Mouse (Mus musculus): ENCODE measurements around the gene Gm4756. TPM values are rescaled to one million over a fixed set of nuclear protein-coding genes. Genes with fewer than 3 reads are reported as not detected.

Gm4756 gene
- polyA plus RNA-seq, 1 experiment from 2014 or later = not detected

DNA sequence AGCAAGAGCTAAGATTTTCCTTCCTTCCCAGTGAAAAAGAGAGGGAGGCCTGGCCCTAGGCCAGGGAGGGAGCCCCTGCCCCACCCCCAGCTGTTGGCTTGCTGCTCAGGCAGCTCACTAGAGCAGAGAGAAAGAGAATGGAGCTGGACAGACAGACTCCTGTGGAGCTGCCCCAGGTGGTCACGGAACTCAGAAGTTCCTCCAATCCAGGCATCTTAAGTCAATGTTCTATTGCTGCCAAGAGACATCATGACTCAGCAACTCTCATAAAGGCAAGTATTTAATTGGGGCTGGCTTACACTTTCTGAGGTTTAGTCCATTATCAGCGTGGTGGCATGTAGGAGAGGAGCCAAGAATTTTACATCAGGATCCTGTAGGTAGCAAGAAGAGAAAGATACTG lies 25.4 kb upstream of the Gm4756 start:
- Histone ChIP-seq H3K9ac (no peak overlapping the region), H3K4me2 (no peak overlapping the region), H3K36me3 (replicated peaks) (no peaks in the 10 kb centered on the region), H3K9me3 (replicated peaks) (no peaks in the 10 kb centered on the region), H3K27ac (replicated peaks) (no peak overlapping the region), H3K4me1 (replicated peaks) (no peaks in the 10 kb centered on the region), H3K27me3 (no peaks in the 10 kb centered on the region), H3K4me3 (replicated peaks) (no peak overlapping the region)
- 56% methylated on average over 2 of the region's 2 CpGs for WGBS (ENCODE audit: insufficient replicate concordance)
- no peak for ATAC-seq (ENCODE audit: insufficient read depth)

DNA sequence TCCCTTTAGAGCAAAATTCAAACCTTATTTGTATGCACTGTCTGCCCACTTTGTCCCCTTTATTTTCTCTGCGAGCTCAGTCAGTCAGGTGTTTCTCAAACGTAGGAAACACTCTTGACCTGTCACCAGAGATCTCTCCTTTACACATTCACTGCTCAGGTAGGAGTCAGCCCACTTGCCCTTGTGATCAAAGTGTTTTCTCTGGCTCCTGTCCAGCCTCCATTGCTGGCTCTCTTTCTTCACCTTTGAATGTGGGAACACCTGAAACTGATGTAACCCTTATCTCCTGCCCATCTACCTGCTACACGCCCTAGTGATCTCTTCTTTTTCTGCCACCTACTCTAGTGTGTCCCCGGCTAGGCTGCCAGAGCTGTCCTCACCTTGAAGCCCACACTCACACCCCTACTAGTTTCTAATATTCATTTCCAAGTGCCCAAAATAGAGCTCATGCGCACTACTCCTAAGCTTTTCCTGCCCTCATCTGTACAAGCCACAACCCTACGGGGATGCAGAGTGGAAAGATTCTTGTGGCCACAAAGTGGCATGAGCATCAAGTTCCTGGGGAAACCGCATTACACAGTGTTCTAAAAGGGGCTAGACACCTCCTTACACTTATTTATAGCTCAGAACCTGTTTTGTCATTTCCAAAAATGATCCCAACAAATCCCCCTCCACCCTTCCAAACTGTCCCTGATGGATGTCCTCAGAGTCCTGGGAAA lies 24.8 kb upstream of the Gm4756 start:
- Histone ChIP-seq H3K4me2 (no peak overlapping the region), H3K9ac (no peak overlapping the region), H3K4me3 (replicated peaks) (no peak overlapping the region), H3K4me1 (replicated peaks) (no peaks in the 10 kb centered on the region), H3K27me3 (no peaks in the 10 kb centered on the region), H3K9me3 (replicated peaks) (no peaks in the 10 kb centered on the region), H3K27ac (replicated peaks) (no peak overlapping the region), H3K36me3 (replicated peaks) (no peaks in the 10 kb centered on the region)
- WGBS (ENCODE audit: insufficient replicate concordance) = 47% methylated on average over 7 of the region's 7 CpGs
- ATAC-seq (ENCODE audit: insufficient read depth) = no peak

DNA sequence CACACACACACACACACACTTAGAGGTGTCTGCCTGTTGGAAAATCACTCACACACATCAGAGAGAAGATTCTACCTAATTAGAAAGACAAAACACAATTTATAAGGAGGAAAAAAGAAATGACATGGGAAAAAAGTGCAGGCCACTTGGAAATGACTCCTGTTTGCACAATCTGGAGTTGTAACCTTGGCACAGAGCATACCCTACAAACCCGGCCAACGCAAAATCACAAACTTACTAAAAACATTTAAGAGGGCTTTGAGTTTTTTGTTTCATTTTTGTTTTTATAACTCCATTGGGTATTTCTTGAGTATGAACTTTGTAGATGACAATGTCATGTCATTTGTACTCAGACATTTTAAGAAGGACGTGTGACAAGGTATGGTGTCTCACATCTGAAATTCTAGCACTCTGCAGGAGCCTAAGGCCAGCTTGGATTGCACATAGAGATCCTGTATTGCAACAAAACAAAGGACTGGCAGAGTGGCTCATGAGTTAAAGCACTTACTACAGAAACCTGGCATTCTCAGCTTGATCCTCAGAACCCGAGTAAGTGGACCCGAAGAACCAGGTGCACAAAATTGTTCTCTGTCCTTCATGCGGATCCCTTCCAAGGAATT lies 22.2 kb upstream of the Gm4756 start:
- Histone ChIP-seq H3K9me3 (replicated peaks) (no peaks in the 10 kb centered on the region), H3K36me3 (replicated peaks) (no peaks in the 10 kb centered on the region), H3K4me2 (no peak overlapping the region), H3K9ac (no peak overlapping the region), H3K4me3 (replicated peaks) (no peak overlapping the region), H3K27ac (replicated peaks) (no peak overlapping the region), H3K27me3 (no peaks in the 10 kb centered on the region), H3K4me1 (replicated peaks) (no peaks in the 10 kb centered on the region)
- 73% methylated on average over 6 of the region's 6 CpGs for WGBS (ENCODE audit: insufficient replicate concordance)
- ATAC-seq (ENCODE audit: insufficient read depth) = no peak

DNA sequence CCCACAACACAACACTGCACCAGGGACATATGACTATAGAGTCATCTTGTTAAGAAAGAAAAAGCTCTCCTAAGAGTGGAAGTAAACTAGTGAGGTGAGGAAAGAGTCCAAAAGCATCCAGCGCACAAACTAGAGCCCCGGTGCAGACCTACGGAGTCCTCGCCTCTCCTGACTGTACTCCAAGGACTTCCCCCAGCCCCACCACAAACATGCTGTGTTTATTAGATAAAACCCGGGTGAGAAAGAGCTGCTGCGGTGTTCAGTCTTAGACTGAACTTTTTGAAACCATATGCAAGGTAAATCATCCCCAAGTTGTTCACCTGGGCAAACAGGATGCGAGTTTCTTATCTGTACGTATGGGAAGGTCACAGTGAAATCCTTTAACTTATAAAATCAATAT lies 21.5 kb upstream of the Gm4756 start:
- Histone ChIP-seq H3K4me3 (replicated peaks) (no peak overlapping the region), H3K27ac (replicated peaks) (no peak overlapping the region), H3K9ac (no peak overlapping the region), H3K9me3 (replicated peaks) (no peaks in the 10 kb centered on the region), H3K4me1 (replicated peaks) (no peaks in the 10 kb centered on the region), H3K27me3 (no peaks in the 10 kb centered on the region), H3K4me2 (no peak overlapping the region), H3K36me3 (replicated peaks) (no peaks in the 10 kb centered on the region)
- 26% methylated on average over 8 of the region's 8 CpGs for WGBS (ENCODE audit: insufficient replicate concordance)
- no peak for ATAC-seq (ENCODE audit: insufficient read depth)

DNA sequence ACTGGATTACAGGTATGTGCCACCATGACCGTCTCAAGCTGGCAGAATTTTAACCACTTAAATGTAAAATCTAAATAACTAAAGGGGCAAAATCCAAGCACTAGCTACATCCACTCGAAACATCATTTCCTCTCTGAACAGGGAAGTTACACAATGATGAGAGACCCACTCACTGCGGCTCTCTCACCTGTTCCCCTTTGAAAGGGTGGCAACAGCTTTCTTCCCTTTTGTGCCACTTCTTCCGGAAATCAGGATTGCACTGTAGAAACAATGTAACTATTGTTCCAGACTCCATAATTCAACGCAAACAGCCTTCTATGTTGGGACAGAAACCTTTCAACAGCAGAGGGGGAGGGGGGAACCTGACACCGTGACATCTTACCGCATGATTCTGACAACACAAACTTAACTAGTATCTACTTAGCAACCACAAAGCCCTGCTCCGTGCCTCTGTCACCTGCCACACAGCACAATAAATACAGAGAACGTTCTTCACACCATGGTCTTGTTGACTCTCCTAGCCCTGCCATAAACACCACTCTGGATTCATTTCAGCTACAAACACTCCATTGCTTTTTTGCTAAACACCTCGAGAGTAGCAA lies 18.5 kb upstream of the Gm4756 start:
- no peak for ATAC-seq (ENCODE audit: insufficient read depth)
- Histone ChIP-seq H3K36me3 (replicated peaks) (no peaks in the 10 kb centered on the region), H3K4me1 (replicated peaks) (peaks cover 11% of the 10 kb centered on the region), H3K27me3 (no peaks in the 10 kb centered on the region), H3K9ac (no peak overlapping the region), H3K27ac (replicated peaks) (no peak overlapping the region), H3K9me3 (replicated peaks) (no peaks in the 10 kb centered on the region), H3K4me3 (replicated peaks) (no peak overlapping the region), H3K4me2 (no peak overlapping the region)
- WGBS (ENCODE audit: insufficient replicate concordance) = 55% methylated on average over 10 of the region's 10 CpGs

DNA sequence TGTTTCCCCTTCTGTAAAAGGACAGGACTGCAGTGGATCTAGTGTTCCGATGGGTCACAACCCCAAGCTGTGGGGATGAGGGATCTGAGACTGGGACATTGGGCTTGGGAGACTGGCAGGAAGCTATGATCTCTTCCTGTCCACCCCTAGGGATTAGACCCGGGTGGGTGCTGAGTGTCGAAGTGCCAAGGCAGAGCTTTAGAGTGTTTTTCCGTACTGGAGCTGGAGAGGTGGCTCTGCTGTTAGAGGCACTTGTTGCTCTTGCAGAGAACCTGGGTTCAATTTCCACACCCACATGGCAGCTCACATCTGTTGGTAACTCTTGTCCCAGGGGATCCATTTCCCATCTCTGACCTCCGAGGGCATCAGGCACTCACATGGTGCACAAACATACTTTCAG lies 16.6 kb upstream of the Gm4756 start:
- WGBS (ENCODE audit: insufficient replicate concordance) = 76% methylated on average over 5 of the region's 5 CpGs
- no peak for ATAC-seq (ENCODE audit: insufficient read depth)
- Histone ChIP-seq H3K4me3 (replicated peaks) (no peak overlapping the region), H3K9ac (no peak overlapping the region), H3K27me3 (no peaks in the 10 kb centered on the region), H3K4me1 (replicated peaks) (peaks cover 11% of the 10 kb centered on the region), H3K4me2 (no peak overlapping the region), H3K9me3 (replicated peaks) (no peaks in the 10 kb centered on the region), H3K27ac (replicated peaks) (no peak overlapping the region), H3K36me3 (replicated peaks) (no peaks in the 10 kb centered on the region)

DNA sequence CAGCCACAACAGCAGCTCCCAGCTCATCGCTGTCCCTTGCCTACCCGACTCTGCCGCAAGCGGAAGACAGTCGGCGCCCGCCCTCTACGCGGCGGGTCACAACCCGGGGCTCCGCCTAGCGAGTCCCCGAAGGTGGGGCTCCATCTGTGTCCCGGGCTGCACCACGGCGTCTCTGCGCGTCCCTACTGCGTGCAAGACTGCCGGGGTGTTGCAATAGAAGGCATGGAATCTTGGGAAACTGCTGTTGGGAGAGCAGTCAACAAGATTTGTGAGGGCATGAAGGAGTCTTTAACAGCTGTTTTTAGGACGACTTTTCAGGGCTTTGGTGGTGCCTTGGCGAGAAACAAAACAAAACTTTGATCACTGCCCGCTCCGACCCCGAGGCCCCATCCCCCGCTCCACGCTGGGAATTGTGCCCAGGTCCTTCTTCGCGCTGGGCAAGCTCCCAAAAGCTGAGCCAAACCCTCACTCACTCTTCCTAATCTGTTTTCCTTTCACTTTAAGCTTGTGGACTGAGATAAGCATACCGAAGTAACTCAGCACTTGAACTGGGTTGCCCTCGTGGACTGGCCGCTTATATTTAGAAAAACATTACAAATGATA lies 15.4 kb upstream of the Gm4756 start, which contains the start of gene Dhrs7:
Dhrs7 (minus strand) TSS at position 175 of the 603 bp plus-strand sequence.
- ATAC-seq (ENCODE audit: insufficient read depth) = peak; percentile 94
- WGBS (ENCODE audit: insufficient replicate concordance) = under 1% methylated on average over 33 of the region's 33 CpGs
- H3K4me2 ChIP-seq = peak within 1 kb of the TSS; percentile 88
- no peaks in the 10 kb centered on the region for H3K27me3 ChIP-seq
- no peaks in the 10 kb centered on the region for H3K9me3 ChIP-seq (replicated peaks)
- peak within 1 kb of the TSS; percentile 74 for H3K27ac ChIP-seq (replicated peaks)
- peaks cover 11% of the 10 kb centered on the region for H3K4me1 ChIP-seq (replicated peaks)
- peak within 1 kb of the TSS; percentile 35 for H3K9ac ChIP-seq
- no peaks in the 10 kb centered on the region for H3K36me3 ChIP-seq (replicated peaks)
- H3K4me3 ChIP-seq (replicated peaks) = peak within 1 kb of the TSS; percentile 64

DNA sequence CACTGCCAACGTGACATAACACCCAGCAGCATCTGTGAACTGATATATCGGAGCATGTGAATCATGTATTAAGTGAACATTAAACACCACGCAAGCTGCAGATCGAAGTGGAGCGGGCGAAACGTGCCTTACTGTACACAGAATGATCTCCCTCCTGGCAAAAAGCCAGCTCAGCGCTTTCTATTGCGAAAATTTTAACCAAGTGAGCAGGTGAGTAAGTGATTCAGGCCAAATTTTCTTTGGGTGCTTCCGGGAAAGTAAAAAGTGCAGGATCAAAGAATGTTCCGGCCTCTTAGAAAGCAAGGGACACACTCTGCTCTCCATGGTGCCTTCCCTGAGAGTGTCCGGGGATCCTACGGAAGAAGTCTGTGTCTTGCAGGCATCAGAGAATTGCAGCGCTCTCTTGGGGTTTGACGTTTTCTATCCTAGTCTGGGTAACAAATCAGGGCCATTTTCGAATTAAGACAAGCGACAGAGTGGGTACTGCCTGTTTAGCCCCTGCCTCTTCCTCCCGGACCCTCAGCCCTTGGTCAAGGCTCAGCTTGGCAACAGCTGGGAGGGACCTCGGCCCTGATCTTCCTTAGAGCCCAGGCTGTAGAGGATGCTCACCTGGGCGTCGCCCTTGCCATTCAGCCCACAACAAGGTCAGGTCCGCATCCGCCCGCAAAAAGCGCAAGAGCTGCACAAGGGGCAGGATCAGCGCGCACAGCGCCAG lies 14.7 kb upstream of the Gm4756 start:
- peaks cover 11% of the 10 kb centered on the region for H3K4me1 ChIP-seq (replicated peaks)
- ATAC-seq (ENCODE audit: insufficient read depth) = no peak; the same call in 1 of the 2 replicates
- H3K4me3 ChIP-seq (replicated peaks) = peak overlapping the region; percentile 64
- H3K9ac ChIP-seq = peak overlapping the region; percentile 35
- no peaks in the 10 kb centered on the region for H3K27me3 ChIP-seq
- H3K27ac ChIP-seq (replicated peaks) = peak overlapping the region; percentile 74
- no peaks in the 10 kb centered on the region for H3K36me3 ChIP-seq (replicated peaks)
- WGBS (ENCODE audit: insufficient replicate concordance) = 10% methylated on average over 28 of the region's 28 CpGs
- no peaks in the 10 kb centered on the region for H3K9me3 ChIP-seq (replicated peaks)
- H3K4me2 ChIP-seq = peak overlapping the region; percentile 88

DNA sequence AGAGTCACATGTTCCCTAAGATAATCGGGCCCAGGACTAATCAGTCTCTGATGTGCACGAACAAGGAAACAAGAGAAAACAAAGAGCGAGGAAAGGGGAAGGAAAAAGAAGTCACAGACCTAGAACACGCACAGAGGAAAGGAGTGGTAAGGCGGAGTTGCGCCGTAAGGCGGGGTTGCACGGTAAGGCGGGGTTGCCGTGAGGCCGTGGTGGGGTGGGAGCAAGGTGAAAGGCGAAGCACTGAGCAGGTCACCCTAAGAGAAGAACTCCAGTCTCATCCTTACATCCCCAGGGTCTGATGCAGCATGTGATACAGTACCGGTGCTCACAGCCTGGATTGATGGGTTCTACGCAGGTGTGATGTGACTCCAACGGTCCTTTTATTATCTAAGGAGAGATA lies 6.3 kb upstream of the Gm4756 start:
- ATAC-seq (ENCODE audit: insufficient read depth) = no peak
- 79% methylated on average over 16 of the region's 16 CpGs for WGBS (ENCODE audit: insufficient replicate concordance)
- H3K4me1 ChIP-seq (replicated peaks) = no peaks in the 10 kb centered on the region
- no peak overlapping the region for H3K4me3 ChIP-seq (replicated peaks)
- H3K27me3 ChIP-seq = no peaks in the 10 kb centered on the region
- no peaks in the 10 kb centered on the region; the same call in 1 of the 2 replicates for H3K36me3 ChIP-seq (replicated peaks)
- H3K4me2 ChIP-seq = no peak overlapping the region
- H3K9me3 ChIP-seq (replicated peaks) = no peaks in the 10 kb centered on the region
- H3K9ac ChIP-seq = no peak overlapping the region
- no peak overlapping the region for H3K27ac ChIP-seq (replicated peaks)

DNA sequence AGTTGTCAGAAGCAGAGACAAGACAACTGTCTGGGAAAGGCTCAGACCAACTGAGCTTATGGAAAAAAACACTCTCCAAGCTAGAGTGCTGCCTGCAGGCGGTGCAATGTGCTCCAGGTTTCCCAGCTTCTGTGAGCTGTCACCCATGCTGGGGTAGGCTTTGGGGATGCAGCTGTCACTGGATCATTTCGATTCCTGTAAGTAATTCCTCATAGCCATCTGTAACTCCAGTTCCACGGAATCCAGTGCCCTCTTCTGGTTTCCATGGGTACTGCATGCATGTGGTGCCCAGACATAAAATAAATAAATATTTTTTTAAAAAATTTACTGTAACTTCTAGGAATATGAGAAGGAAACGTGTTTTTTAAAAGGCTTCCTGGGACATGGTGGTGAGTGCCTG lies 5.2 kb upstream of the Gm4756 start:
- no peak for ATAC-seq (ENCODE audit: insufficient read depth)
- Histone ChIP-seq H3K36me3 (replicated peaks) (no peaks in the 10 kb centered on the region; the same call in 1 of the 2 replicates), H3K4me3 (replicated peaks) (no peak overlapping the region), H3K9me3 (replicated peaks) (no peaks in the 10 kb centered on the region), H3K27me3 (no peaks in the 10 kb centered on the region), H3K27ac (replicated peaks) (no peak overlapping the region), H3K4me2 (no peak overlapping the region), H3K4me1 (replicated peaks) (no peaks in the 10 kb centered on the region), H3K9ac (no peak overlapping the region)
- WGBS (ENCODE audit: insufficient replicate concordance) = 23% methylated on average over 4 of the region's 4 CpGs

DNA sequence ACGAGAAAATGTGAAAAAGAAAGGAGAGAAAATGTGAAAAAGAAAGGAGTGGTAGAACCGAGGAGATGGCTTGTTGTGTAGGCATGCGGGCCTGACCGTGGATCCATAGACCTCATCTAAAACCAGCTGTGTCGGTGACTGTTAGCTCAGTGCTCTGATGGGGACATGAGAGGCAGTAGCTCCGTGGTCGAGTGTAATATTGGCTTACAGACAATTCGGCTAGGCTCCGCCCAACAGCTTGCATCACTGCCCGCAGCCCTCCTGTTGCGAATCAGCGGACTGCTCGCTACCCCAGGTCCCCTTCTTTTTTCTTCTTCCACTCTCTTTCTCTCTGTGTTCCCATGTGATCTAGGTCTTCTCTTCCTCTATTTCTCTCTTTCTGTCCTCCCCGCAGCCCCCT lies 540 bp downstream of the Gm4756 start:
- Histone ChIP-seq H3K9me3 (replicated peaks) (no peaks in the 10 kb centered on the region), H3K27ac (replicated peaks) (no peak overlapping the region), H3K4me1 (replicated peaks) (0 out of 2 replicates have a peak, but pooled peaks cover 3% of the 10 kb centered on the region), H3K36me3 (replicated peaks) (no peaks in the 10 kb centered on the region; the same call in 1 of the 2 replicates), H3K9ac (no peak overlapping the region), H3K4me2 (no peak overlapping the region), H3K4me3 (replicated peaks) (no peak overlapping the region), H3K27me3 (no peaks in the 10 kb centered on the region)
- no peak for ATAC-seq (ENCODE audit: insufficient read depth)
- whole genome bisulfite sequencing (ENCODE audit: insufficient replicate concordance) = 74% methylated on average over 14 of the region's 14 CpGs

Measured in liver, embryonic 15.5 days (tissue).